Mouse (Mus musculus) thymus, postnatal 4 days (tissue): ENCODE data around the gene Esrrg.

Experiments
- DNase-seq: peaks from one replicate; pipeline ENCODE4 v3.0.0; 2021

The Esrrg gene

DNA sequence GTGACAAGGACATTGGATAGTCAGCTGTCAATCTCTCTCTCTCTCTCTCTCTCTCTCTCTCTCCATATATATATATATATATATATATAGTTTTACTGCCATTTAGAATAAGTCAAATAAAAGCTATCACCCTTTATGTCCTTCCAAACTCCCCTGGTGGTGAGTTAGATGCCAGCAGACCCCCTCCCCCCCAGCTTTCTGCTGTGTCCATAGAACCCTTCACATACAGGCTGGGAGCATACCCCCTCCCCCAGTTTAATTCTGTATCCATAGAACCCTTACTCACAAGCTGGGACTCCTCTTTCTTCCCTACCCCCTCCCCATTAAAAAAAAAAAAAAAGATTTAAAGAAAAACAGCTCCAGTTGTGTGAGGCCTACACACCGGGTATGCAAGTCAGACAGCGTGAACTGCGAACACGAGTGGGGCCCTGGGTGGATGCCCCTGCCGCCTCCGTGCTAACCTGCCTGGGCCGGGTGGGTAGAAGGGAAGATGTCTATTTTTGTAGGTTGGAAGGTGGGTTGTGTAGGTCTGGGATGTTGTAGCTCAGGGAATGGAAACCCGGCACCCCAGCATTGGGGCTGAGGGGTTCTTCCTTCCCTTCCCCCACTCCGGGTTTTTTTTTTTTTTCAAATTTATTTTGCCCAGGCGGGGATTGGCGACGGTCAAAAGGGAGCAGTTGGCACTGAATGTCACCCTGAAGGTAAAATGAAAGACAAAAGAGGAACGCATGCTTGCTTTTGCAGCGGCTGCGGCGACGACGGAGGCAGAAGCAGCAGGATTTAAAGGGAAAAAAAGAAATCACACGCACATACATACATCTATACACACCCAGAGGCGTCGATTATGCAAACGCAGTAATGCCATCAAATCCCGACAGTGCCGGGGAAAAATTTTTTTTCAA is 42.4 kb downstream of the Esrrg start:
- no peak for DNase-seq

DNA sequence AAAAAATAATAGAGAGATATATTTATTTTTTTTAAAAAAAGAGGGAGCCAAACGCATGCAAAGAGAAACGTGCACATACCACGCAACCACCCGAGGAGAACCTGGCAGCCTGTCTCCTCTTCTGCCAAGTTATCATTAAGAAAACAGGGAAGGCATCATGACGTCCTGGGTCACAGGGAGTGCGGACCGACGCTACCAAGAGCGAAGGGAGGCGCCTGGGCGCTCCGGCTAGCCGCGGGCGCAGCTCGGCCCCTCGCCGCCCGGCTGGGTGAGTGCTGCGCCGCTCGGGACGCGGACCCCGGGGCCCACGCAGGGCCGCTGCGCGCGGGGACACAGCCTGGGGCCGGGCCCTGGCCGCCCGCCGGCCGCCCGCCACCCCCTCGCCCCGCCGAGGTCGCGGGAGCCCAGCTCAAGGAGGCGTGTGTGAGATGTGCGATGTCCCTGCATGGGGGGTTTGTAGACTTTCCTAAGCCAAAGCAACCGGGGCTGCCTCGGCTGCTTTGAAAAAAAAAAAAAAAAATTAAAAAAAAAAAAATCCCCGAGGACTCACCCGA is 43.2 kb downstream of the Esrrg start:
- DNase-seq, result no peak

DNA sequence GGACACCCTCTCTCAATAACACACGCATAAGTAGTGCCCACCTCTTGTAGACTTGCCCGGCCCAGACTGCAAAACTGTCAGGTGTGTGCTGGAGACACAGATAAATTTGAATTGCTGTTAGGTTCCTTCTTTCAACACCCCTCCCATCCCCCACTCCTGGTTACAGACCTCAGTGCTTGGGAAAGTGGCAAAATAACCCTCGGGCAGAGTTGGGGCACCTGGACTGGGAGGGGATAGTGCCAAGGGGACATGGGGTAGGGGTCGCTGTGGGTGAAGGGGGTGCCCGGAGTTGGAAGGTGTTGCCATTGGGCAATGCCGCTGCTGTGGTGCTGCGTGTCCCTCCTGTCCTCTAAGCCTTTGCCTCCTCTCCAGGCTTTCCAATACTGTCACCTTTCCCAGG is 43.9 kb downstream of the Esrrg start:
- no peak for DNase-seq

DNA sequence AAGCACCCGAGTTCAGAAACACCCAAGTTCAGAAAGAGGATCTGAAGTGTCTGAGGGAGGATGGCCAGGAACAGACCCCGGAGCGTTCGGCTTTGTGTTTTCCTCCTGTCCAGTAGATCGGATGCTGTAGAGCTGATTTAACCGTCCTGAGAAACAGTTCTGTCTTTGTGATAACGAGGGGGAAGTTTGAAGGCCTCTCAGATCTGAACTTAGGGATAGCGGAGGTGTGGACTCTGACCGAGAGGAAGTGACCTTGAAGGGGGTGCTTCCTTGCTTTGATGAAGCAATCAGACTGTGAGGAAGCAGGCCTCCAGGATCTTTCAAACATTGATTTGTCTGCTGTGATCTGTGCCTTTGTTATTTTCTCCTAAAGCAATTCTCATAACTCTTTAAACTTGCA is 44.8 kb downstream of the Esrrg start:
- DNase-seq, result no peak

DNA sequence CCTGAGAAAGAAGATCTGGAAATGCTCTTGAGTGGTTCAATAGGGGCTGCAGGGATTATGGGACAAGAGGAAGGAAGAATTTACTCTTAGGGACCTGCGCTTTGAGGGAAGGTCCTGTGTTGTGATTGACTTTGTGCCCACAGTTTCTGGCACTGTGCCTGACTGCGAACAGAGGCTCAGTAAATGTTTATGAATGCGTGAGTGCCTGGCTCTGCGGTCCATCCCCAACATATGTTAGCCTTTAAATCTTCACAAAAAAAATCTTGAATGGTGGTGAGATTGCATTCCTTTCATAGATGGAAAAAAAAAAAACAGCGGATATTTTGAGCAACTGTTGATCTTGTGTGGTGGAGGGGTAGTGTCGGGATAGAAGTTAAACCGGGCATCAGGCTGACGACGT is 52.4 kb downstream of the Esrrg start:
- no peak for DNase-seq

DNA sequence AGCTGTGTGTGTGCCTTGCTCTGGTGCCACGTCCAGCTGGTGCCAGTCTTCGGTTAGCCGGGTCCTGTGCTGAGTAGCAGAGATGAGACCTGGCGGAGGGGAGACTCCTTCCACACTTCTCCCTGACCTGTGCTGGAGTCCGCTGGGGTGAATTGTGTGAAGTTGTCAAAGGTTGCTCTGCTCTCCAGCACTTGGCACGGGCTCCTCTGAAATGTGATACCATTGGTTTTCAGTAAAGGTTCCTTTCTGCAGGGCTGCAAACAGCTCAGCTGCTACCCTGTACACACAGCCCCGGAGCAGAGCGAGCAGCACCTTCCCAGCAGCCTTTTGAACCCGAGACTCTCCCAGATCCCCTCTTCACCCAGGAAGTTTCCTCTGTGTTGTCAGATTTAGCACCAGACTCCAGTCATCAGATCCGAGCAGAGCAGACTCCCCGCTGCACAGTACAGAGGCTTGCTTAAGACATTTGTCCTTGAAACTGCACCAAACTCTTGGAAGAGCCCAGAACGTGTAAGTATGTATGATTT is 53.6 kb downstream of the Esrrg start:
- DNase-seq, result no peak

DNA sequence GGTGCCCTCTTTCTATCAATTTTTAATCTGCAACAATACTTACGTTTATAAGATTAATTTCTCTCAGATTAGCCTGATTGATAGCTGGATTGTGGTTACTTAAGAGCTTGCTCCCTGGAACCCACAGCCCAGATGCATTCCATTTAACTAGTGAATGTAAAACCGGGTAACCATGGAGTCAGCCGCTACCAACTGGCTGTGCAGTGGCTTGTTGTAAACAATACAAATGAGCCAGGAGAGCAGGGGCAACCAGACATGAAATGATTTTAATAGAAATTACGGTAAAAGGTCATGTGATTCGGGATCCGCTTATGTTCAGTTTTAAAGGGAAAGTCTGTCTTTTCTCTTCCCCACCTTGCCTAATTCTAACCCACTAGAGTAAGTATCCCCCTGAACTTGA is 54.8 kb downstream of the Esrrg start:
- no peak for DNase-seq

DNA sequence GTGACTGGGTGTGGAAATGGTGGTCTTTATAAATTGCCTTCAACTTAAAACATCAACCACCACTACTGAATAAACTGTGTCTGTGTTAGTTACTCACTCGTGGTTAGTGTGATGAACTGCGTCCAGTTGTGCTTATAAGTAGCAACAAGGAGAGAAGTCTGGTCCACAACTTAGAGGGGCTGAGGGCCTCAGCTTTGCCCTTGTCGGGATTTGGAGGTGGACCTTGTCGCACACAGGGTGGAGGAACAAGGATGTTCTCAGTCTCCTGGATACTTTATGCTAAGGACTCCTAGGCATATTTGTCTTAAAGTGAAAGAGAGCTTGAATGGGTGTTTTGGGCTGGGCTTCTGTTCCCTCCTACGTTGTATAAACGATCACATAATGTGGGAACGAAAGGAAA is 55.7 kb downstream of the Esrrg start:
- DNase-seq, result no peak

DNA sequence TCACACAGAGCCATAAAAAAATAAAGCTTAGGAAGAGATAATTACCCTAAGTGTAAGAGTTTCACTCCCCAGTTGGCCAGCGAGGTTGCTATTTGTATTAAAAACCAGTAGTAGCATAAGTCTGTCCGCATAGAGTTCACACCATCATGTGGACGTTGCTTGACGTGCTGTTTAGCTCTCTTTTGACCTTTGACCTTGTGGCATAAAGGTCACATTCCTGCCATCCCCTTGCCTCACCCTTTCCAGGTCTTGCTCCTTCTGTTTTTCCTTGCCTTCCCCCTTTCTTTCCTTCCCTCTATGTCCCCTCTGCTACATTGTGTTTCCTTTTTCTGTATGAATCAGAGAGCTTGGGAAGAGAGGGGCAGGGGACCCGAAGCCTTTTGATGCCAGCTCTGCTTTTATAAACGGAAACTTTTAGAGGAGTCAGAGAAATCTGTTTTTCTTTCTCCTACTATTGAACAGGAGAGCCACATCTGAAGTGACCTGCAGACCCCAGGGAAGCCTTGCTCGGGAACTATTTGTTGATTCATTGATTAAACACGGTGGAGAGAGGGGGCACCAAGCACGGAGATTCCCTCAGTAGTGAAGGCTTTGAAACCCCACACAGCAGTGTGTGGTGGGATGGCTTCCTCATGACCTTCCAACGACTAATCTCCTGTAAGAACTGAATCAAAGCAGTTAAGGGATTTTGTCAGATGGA is 57.5 kb downstream of the Esrrg start:
- DNase-seq, result no peak

DNA sequence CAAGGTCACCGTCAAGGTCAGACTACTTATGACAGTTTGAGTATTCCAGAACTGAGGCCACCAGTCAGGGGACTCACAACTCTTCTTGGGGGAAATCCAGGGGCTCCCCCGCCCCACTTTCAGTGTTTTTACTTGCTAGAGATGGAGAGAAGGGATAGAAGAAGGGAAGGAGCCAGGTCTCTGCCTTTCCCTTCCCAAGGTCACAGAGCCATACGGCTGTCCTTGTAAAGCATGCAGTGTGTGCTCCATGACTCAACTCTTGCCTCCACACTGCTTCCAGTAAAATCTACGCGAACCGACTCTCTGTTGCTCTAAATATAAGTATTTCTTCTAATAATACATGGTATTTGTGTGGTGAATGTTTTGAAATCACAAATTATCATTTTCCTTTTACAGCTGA is 61.2 kb downstream of the Esrrg start:
- DNase-seq, result no peak

DNA sequence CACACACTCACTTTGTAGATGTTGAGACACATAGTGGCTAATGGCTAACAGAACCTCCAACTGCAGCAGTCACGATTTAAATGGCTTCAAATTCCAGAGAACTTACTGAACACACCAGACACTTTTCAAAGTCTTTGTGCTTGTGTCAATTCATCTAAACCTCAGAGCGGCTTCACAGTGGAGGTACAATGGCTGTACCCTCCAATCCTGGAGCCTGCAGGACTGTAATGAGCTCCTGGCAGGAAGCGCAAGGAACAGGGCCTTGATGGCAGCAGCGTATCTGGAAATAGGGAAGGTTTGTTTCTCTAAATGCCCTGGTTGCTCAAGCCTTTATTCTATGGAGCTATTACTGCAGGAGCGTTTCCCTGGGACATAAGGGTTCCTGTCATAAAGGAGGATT is 63.9 kb downstream of the Esrrg start:
- no peak for DNase-seq

DNA sequence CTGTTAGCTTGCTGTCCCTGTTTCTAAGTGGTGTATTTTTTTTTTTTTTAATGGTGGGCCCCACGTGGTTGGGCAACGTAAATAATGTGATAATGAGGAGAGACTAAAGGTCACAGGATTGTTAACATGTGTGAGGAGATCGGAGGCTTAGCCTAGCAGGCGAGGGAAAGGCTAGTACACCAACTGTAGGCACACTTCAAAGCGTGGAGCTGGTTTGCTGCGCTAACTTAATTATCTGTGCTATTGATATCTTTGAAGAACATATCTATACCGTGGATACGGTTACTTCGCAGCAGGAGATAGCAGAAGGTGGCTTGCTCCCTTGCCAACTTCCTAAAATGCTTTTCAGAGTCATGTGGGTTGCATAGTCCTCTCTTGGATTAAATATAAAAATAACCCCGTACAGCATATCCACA is 66.2 kb downstream of the Esrrg start:
- no peak for DNase-seq

DNA sequence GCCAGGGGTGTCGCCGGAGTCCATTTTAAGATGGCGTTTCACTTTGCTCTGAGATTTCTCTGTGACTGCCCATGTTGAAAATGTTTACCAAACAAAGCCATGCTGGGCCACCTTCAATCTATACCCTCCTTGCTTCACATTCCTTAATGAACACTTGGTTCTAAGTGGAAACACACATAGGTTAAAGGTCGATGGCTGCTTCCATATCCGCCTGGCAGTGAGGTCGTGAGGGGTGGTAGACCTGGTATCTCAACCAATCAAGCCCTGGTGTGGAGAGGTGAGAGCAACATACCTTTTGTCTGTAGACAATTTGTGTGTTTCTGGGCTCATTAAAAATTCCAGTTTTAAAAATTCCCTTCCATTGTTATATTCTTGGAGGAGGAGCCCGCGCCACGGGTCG is 68.0 kb downstream of the Esrrg start:
- no peak for DNase-seq

DNA sequence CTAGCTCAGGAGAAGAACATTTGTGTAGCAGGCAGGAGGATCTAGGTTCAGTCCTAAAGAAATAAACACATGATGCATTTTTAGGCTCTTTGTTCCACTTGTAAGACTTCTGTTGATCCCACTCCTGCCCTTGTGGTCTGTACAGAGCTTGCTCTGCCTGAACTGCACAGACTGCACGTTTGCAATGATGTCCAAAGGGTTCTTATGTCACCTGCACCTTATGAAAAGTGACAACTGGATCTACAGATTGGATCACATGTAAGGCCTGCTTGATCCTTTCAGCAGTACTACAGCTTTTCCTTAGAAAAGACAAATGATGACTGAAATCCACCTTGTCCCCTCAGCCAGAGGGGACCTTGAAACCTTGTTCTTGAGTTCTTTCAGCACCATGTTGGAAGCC is 70.7 kb downstream of the Esrrg start:
- no peak for DNase-seq

DNA sequence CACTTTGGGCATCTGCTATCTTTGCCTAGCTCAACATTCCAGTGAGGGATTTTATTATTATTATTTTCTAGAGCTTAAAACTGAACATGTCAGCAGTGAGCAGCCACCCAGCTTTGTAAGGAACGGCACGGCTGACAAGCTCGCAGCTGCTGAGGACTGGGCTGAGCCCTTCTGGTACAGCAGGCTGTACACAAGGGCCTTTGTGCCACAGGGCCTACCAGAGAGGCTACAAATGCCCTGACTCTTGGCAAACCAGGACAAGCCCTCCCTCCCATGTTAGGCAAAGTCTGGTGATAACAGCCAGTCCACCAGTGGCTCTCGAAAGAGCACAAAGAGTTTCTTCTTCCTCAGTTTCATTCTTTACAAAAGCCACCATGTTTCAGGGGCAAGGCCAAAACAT is 75.9 kb downstream of the Esrrg start:
- DNase-seq, result no peak

DNA sequence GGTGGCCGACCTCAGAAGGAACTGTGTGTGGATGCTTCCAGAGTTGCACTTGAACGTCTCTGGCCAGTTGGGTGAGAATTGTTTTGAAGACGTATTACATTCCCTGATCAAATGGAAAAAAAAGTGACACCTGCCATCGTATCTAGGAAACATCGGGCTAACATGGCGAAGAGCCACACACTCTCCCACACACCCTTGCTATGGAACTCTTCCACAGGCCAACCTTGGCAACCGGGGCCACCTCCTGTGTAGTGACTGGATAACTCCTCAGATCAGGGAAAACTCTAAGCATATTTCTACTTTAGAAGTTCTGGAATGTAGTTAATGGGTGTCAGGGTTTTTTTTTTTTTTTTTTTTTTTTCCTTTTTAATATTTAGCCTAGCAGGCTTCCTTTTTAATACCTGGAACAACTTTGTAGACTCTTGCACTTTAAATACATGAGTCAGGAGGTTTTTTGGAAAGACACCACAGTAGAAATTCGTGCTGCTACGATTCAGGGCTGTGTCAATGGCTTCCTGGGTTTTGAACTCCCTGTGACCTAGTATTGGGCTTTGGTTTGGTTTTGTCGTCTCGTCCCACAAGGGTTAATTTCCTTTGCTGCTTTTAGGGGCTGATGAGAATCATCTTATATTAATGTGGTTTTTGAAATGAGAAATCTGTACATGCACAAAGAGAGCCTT is 83.4 kb downstream of the Esrrg start:
- no peak for DNase-seq

DNA sequence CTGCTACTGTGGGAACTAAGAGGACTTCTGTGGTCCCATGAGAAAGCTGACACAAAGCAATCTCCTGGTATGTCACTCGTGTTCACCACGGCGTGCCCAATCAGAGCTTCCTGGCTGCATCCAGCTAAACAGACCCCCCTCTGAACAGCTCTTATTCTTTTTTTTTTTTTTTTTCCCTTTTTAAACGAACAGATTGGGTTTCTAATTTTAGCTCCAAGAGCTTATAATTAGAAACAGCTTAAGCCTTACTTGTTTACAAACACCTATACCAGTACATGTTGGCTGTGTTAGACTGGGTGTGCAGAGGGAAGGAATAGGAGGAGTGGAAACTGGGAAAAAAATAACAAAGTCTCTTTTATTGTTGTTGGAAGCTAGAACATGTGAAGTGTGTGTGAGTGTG is 86.3 kb downstream of the Esrrg start:
- no peak for DNase-seq

DNA sequence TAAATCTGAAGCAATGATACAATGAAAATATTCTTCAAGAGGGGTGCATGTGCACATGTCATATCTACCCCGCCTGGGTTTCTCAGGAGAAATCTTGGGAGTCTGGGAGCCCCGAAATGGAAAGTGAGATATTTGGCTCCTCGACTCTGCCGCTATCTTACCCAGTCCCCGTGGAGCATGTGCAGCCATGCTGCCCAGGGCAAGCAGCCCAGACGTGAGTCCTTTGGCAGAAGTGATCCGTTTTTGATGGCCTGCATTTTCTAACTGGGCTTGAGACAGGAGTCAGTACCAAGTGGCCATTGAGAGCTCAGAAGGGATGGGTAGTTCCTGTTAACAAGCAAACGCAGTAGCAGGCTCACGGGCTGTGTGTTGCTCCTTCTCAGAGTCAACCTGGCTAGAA is 89.6 kb downstream of the Esrrg start:
- DNase-seq, result no peak

DNA sequence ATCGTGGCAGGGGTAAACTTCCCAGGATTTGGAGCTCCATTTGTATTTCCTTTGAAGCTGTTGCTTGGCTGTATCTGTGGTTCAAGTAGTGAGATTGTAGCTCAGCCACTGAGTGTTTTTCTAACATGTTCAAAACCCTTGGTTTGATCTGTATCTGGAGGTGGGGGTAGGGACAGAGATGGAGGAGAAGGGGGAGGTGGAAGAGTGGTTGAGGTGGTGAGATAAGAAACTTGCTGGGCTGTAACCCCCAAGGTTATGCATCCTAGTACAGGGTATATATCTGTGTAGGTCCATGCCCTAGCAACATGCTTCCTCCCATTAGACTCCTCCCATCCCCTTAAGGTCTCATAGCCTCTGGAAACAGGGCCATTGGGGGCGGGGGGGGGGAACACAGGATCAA is 92.4 kb downstream of the Esrrg start:
- DNase-seq, result no peak

DNA sequence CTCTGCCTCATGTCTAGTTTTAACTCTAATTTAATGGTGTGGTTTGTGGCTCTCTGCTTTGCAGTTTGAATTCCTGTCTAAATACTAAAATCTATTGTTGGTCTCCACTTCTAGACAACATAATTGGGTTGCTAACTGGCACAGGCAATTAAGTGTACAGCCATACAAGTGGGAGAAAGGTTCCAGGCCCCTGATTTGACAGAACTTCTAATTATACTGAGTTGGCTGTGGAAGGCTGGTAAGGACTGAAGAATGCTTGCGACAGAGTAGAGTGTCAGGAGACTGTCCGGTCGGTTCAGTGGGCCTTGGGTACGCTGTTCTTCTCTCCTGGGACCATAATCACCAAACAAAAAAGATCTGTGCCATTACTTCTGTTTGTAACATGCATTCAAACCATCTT is 96.3 kb downstream of the Esrrg start:
- DNase-seq, result no peak

DNA sequence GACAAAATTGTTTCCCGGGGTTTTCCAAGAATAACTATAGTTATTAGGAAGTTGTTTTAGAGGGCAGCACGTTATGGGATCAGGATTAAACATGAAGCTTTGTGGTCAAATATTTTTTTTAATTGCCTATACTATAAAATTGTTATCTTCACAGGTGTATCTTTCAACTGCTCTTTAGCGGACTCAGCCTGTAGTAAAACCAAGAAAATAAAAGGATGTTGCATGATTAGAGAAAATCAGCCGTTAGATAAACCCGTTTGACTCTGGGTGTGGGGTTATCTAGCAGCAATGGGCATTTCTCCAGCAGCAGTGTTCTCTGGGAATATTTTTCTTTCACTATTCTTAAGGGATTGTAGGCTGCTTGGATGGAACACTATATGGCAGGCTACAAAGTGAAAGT is 96.8 kb downstream of the Esrrg start:
- no peak for DNase-seq

DNA sequence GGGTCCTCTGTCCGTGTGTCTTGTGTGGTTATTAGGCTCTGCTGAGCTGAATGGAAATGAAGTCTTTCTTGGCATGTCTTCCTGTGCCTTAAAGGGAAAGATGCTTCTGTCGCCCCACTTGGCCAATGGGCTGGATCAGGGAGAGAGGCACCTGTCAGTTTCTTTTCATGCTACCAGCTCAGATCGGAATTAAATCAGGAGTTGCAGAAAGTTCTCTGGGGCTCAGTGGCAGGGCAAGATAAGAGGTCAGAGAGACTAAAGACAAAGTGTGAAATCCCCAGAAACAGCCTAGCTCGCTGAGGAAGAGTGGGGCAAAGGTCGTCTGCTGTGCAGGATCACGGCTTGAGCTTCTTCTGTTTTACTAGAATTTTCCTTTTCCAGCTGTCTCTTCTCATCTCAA is 97.5 kb downstream of the Esrrg start:
- DNase-seq, result no peak

DNA sequence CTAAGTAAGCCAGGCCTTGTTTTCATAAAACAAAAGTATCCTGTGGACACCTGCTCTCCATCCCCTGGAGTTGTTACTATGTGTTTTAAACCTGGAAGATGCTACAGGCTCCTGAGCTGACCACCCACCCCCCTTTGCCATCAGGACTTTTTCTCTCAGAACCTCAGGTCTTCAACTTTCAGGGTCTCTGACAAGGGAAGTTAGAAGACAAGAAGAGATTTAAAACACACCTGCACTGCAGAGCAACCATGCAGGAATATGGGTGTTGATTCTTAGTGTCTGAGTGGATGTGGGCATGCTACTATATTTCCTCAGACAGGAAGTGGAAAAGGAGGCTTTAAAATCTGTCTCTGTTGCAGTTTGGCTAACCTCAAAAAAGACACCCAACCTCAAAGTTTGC is 98.6 kb downstream of the Esrrg start:
- DNase-seq, result no peak
